Mouse (Mus musculus) kidney, adult 9 months (tissue): Measurements from ENCODE around the gene Ulk4.

ENCODE experiments used
- DNase-seq: peaks from one replicate; pipeline ENCODE4 v3.0.0; 2022

Gene Ulk4

GRCm38 (mm10) chr9:121299976-121300570 lies 23.1 kb upstream of the Ulk4 start:
- no peak for DNase-seq

DNA sequence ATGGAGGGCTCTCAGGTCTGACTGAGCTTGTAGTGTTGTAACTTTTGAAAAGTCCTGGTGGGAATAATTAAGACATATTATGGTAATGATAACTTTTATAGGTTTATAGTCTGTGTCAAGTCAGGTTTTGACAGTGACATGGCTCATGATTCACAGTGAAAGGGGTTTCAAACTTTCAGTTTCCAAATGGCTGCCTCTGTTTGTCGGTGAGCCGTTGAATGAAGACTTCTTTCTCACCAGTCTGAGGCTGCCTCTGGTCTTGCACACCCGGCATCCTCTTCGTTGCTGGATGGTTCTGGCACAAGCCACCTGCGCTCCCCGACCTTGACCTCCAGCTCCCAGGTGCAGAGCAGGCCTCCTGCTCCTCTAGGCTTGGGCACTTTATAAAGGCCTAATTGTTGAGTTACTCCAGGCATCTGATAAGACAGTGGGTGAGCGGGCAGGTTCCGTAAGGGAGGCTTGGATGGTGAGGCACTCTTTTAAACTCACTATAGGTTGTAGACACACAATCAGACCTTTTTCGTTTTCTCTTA lies 22.3 kb upstream of the Ulk4 start:
- DNase-seq = peak; percentile 32

- peak; percentile 48 for DNase-seq
These were observed 21.6 kb upstream of the Ulk4 start for GRCm38 (mm10) chr9:121298411-121299091.

DNA sequence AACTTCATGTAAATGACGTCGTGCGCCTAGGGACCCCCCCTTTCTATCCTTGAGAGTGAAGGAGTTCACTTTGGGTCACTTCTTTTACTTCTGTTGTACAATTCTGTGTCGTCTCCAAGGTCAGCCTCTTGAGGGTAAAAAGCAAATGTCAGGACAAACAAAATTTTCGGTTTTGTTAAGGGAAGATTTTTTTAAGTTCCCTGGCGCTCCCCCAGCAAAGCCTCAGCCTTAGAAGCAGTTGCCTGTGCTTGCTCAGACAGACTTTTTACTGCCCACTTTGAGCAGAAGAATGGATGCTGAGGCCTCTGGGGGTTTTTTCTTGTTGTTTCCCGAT lies 21.0 kb upstream of the Ulk4 start:
- peak; percentile 35 for DNase-seq

DNA sequence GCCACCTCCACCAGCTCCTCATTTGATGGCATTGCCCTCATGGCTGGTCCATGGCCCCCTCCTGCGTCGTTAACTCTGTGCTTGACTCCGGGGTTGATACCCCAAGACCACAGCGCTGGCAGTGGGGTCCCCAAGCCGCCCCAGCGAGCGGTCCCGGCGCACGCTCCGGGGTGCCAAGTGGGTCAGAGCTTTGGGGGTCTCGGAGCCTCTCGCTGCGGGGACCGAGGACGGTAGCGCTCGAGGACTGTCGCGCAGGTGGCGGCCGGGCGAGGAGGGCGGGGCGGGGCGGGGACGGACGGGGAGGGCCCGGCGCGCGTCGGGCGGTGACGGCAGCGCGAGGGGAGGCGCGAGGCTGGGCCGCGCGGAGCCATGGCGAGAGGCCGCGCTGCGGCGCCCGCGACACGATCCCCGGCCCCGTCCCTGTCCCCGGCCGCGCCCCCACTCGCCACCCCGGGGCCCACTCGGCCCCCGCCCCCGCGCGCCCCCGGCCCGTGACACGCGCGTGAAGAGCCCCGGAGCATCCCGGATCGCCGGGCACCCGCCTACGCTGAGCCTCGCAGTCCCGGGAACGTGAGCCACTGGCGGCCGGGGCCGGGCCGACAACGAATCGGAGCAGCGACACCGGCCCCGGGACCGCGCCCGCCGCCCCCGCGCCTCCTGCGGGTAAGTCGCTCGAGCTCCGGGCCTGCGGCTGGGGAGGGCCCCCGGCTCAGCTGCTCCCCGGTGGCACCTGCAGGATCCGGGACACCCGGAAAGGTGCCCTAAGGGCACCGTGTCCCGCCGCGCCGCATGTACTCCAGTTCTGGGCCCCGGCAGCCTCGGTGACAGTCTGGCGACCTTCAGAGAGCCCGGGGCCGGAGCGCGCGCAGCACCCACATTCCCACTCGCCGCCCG lies 20.4 kb upstream of the Ulk4 start, which contains the start of gene Trak1:
Gene Trak1 (plus strand): TSS at position 332 of the 894 bp plus-strand sequence.
- DNase-seq = peak; percentile 47

- DNase-seq = no peak
These were observed 18.2 kb upstream of the Ulk4 start for GRCm38 (mm10) chr9:121295221-121295620.

- DNase-seq = no peak
These were observed 16.2 kb upstream of the Ulk4 start for GRCm38 (mm10) chr9:121293187-121293586.

- no peak for DNase-seq
These were observed 14.3 kb upstream of the Ulk4 start for GRCm38 (mm10) chr9:121291275-121291674.

DNA sequence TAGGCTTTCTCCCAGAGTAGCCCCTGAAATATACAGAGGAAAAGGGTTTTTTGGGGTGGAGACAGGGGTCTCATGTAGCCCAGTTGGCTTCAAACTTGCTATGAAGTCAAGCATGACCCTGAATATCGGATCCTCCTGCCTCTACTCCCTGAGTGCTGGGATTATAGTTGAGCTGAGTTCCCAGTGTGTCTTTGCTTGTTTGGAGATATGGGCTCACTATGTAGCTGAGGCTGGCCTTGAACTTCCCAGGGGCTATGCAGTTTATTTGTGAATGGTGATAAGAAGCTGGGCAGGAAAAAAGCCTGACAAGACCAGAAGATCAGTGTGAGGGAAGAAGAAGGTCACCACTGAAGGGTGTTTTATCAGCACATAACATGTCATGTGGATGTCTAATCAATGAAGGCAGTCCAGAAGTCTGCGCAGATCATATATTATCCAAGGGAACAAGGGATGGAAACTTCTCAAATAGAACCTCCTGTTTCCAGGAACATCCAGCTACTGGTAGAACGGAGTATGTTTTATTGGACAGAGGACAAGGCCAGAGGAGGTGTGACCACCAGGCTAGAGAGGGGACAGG lies 9.4 kb upstream of the Ulk4 start:
- DNase-seq = no peak

DNA sequence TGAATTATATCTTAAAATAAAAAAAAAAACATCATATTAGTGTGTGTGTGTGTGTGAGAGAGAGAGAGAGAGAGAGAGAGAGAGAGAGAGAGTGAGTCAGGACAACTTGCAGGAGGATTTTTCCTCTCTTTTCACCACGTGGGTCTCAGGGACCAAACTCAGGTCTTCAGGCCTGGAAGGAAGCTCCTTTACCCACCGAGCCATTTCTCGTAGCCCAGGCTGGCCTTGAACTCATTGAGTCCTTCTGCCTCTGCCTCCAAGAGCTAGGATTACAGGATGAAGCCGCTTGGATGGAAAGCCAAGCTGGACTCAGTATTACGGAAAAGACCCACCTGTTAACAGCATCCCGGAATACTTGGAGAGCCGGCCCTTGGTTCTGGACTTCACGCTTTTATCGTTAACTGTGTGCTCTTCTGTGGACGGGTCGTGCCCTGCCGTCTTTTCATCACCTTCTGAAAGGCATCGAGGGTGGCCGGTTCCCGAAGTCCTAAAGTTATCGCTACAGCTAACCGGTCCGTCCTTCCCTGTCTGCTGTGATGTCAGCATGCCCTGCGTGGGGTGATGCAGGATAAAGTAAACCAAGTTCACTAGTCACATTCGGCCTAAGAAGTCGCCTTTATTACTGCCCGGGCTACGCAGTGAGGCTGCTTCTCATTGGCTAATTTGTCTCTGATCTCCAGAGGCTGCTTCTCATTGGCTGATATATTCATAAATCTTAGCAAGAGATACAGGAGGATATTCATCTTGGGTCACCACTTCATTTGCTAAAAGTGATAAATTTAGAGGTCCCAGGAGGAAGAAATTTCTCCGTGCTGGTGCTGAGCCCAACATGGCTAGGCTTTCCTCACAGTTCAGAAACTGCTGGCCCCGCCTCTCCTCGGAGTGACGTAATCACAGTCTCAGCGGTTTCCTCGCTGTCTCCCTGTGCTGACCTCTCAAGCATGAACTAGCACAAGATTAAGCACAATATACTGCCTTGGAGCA lies 8.6 kb upstream of the Ulk4 start:
- DNase-seq = peak; percentile 90

DNA sequence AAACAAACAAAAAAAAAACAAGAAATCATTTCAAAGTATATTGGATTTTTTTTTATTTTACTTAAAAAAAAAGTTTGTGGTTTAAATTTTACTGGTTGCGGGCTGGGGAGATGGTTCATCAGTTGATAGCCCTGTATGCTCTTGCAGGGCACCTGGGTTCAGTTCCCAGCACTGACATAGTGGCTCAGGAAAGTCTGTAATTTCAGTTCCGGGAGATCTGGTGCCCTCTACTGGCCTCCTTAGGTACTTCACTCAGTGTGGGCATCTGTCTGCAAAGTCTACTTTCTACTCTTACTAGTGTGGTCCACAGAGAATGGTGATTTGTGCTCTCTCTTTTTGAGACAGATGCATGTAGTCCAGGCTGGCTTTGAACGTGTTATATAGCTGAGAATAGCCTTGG lies 7.4 kb upstream of the Ulk4 start:
- peak; percentile 55 for DNase-seq

GRCm38 (mm10) chr9:121283620-121284185 lies 6.7 kb upstream of the Ulk4 start:
- DNase-seq = peak; percentile 53

GRCm38 (mm10) chr9:121281891-121282290 lies 4.9 kb upstream of the Ulk4 start:
- DNase-seq = no peak

DNA sequence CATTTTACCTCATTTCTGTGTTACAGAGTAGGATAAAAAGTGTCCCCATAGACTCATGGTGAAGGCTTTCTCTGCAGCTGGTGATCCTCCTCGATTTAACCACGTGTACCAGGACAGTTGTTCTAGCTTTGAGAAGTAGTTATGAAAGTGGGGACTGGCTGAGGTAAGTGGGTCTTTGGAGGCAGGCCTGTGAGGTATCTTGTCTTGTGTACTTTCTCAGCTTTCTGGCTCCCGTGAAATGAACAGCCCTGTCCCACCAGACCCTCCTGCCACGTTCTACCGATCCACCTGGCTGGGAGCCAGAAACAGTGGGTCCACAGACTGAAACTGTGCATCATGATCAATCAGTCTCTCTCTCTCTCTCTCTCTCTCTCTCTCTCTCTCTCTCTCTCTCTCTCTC lies 2.2 kb upstream of the Ulk4 start:
- no peak for DNase-seq

GRCm38 (mm10) chr9:121276745-121277117 lies 266 bp downstream of the Ulk4 start:
- no peak for DNase-seq

GRCm38 (mm10) chr9:121271561-121271960 lies 5.4 kb downstream of the Ulk4 start:
- DNase-seq = no peak

- no peak for DNase-seq
These were observed 5.8 kb downstream of the Ulk4 start for GRCm38 (mm10) chr9:121271149-121271548.

DNA sequence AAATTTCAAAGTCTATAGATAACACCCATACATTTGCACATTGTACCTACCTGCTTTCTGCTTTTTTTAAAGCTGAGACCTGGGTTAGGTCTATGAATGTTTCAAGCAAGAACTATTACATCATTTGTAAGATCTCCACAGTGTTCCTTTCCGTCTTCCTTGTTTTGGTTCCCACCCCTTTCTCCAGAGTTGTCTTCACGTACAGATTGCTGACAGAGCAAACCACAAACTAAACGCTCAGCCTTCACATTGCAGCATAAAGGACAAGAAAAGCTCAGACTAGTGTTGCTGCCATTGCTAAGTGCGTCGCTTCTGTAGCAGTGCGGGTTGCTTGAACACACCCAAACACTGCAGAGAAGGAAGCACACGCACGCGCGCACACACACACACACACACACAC lies 11.7 kb downstream of the Ulk4 start:
- no peak for DNase-seq

GRCm38 (mm10) chr9:121257106-121257505 lies 19.9 kb downstream of the Ulk4 start:
- no peak for DNase-seq

GRCm38 (mm10) chr9:121254761-121255160 lies 22.2 kb downstream of the Ulk4 start:
- DNase-seq = peak; percentile 0

- peak; percentile 0 for DNase-seq
These were observed 23.0 kb downstream of the Ulk4 start for GRCm38 (mm10) chr9:121253983-121254382.

GRCm38 (mm10) chr9:121250854-121251253 lies 26.1 kb downstream of the Ulk4 start:
- no peak for DNase-seq
